Mouse (Mus musculus): Measurements from ENCODE around the gene Bcl9l. TPM values are rescaled to one million over a fixed set of nuclear protein-coding genes. Genes with fewer than 3 reads are reported as not detected.

Gene Bcl9l
- polyA plus RNA-seq, 1 experiment from 2014 or later: 11.9 TPM

GRCm38 (mm10) chr9:44548412-44549152 is 66.0 kb downstream of the Bcl9l start:
- Histone ChIP-seq H3K9ac (no peak overlapping the region), H3K36me3 (no peaks in the 10 kb centered on the region), H3K4me2 (no peak overlapping the region), H3K27ac (replicated peaks) (no peak overlapping the region), H3K4me1 (replicated peaks) (no peaks in the 10 kb centered on the region), H3K9me3 (no peaks in the 10 kb centered on the region), H3K4me3 (no peak overlapping the region), H3K27me3 (no peaks in the 10 kb centered on the region)
- 91% methylated on average over 8 of the region's 8 CpGs for WGBS
- ATAC-seq (ENCODE audit: low FRiP score, low read depth): no peak

GRCm38 (mm10) chr9:44551138-44551537 is 68.5 kb downstream of the Bcl9l start:
- Histone ChIP-seq H3K9me3 (no peaks in the 10 kb centered on the region), H3K36me3 (no peaks in the 10 kb centered on the region), H3K9ac (no peak overlapping the region), H3K4me1 (replicated peaks) (no peaks in the 10 kb centered on the region), H3K4me3 (no peak overlapping the region), H3K27ac (replicated peaks) (no peak overlapping the region), H3K4me2 (no peak overlapping the region), H3K27me3 (no peaks in the 10 kb centered on the region)
- WGBS: 87% methylated on average over 10 of the region's 10 CpGs
- ATAC-seq (ENCODE audit: low FRiP score, low read depth): no peak

GRCm38 (mm10) chr9:44552161-44552560 is 69.5 kb downstream of the Bcl9l start:
- Histone ChIP-seq H3K27ac (replicated peaks) (no peak overlapping the region), H3K4me2 (no peak overlapping the region), H3K4me3 (no peak overlapping the region), H3K9ac (no peak overlapping the region), H3K9me3 (no peaks in the 10 kb centered on the region), H3K4me1 (replicated peaks) (no peaks in the 10 kb centered on the region), H3K36me3 (no peaks in the 10 kb centered on the region), H3K27me3 (no peaks in the 10 kb centered on the region)
- ATAC-seq (ENCODE audit: low FRiP score, low read depth): no peak
- 79% methylated on average over 8 of the region's 8 CpGs for WGBS

Other genes starting within 250 kb of the Bcl9l start
- gene Cbl, start 248.8 kb upstream of the Bcl9l start, polyA plus RNA-seq (2015; fragmentation: Nextera tagmentation; extraction: Ambion mirVana): 20.3 and 22.5 TPM in 2 replicates
- not detected in 2 replicates for gene Ccdc153, start 242.1 kb upstream of the Bcl9l start, polyA plus RNA-seq (2015; fragmentation: Nextera tagmentation; extraction: Ambion mirVana)
- gene Pdzd3, start 231.4 kb upstream of the Bcl9l start, polyA plus RNA-seq (2015; fragmentation: Nextera tagmentation; extraction: Ambion mirVana): 0.39 and 0.87 TPM in 2 replicates
- gene Nlrx1, start 214.2 kb upstream of the Bcl9l start, polyA plus RNA-seq (2015; fragmentation: Nextera tagmentation; extraction: Ambion mirVana): 4.1 and 5.9 TPM in 2 replicates
- gene Abcg4, start 194.2 kb upstream of the Bcl9l start, polyA plus RNA-seq (2015; fragmentation: Nextera tagmentation; extraction: Ambion mirVana): 28.7 and 32.1 TPM in 2 replicates
- 25.7 and 28.8 TPM in 2 replicates for gene Hinfp, start 177.2 kb upstream of the Bcl9l start, polyA plus RNA-seq (2015; fragmentation: Nextera tagmentation; extraction: Ambion mirVana)
- 28.7 and 29.3 TPM in 2 replicates for gene C2cd2l, start 162.5 kb upstream of the Bcl9l start, polyA plus RNA-seq (2015; fragmentation: Nextera tagmentation; extraction: Ambion mirVana)
- 37.5 and 38.7 TPM in 2 replicates for gene Dpagt1, start 156.8 kb upstream of the Bcl9l start, polyA plus RNA-seq (2015; fragmentation: Nextera tagmentation; extraction: Ambion mirVana)
- 133 and 149 TPM in 2 replicates for gene H2afx, start 148.1 kb upstream of the Bcl9l start, polyA plus RNA-seq (2015; fragmentation: Nextera tagmentation; extraction: Ambion mirVana)
- gene Hmbs, start 138.6 kb upstream of the Bcl9l start, polyA plus RNA-seq (2015; fragmentation: Nextera tagmentation; extraction: Ambion mirVana): 64.8 and 64.9 TPM in 2 replicates
- gene Vps11, start 121.2 kb upstream of the Bcl9l start, polyA plus RNA-seq (2015; fragmentation: Nextera tagmentation; extraction: Ambion mirVana): 40.3 and 45.0 TPM in 2 replicates
- gene Hyou1, start 103.3 kb upstream of the Bcl9l start, polyA plus RNA-seq (2015; fragmentation: Nextera tagmentation; extraction: Ambion mirVana): 27.4 and 27.6 TPM in 2 replicates
- gene Slc37a4, start 86.0 kb upstream of the Bcl9l start, polyA plus RNA-seq (2015; fragmentation: Nextera tagmentation; extraction: Ambion mirVana): 50.2 and 56.3 TPM in 2 replicates
- 1,001 and 1,147 TPM in 2 replicates for gene Rps25, start 75.7 kb upstream of the Bcl9l start, polyA plus RNA-seq (2015; fragmentation: Nextera tagmentation; extraction: Ambion mirVana)
- 287 and 295 TPM in 2 replicates for gene Trappc4, start 75.2 kb upstream of the Bcl9l start, polyA plus RNA-seq (2015; fragmentation: Nextera tagmentation; extraction: Ambion mirVana)
- 32.0 and 34.9 TPM in 2 replicates for gene Ccdc84, start 64.3 kb upstream of the Bcl9l start, polyA plus RNA-seq (2015; fragmentation: Nextera tagmentation; extraction: Ambion mirVana)
- gene Foxr1, start 41.7 kb upstream of the Bcl9l start, polyA plus RNA-seq (2015; fragmentation: Nextera tagmentation; extraction: Ambion mirVana): not detected in 2 replicates
- gene Upk2, start 27.8 kb upstream of the Bcl9l start, polyA plus RNA-seq (2015; fragmentation: Nextera tagmentation; extraction: Ambion mirVana): not detected in 2 replicates
- 0.09 TPM in 1 of 2 replicates, not detected in the other for gene Cxcr5, start 79.1 kb downstream of the Bcl9l start, polyA plus RNA-seq (2015; fragmentation: Nextera tagmentation; extraction: Ambion mirVana)
- 13.6 and 18.5 TPM in 2 replicates for gene Ddx6, start 122.1 kb downstream of the Bcl9l start, polyA plus RNA-seq (2015; fragmentation: Nextera tagmentation; extraction: Ambion mirVana)
- not detected in 2 replicates for gene Treh, start 190.4 kb downstream of the Bcl9l start, polyA plus RNA-seq (2015; fragmentation: Nextera tagmentation; extraction: Ambion mirVana)